Mouse (Mus musculus) adrenal gland, adult (tissue): ENCODE data around the gene Fhdc1.

Source experiments
- DNase-seq, 2 experiments: peaks; one replicate each; pipeline ENCODE4 v3.0.0; 2022 to 2023; ENCODE audit warnings: low spot score in 1 of 2; ENCODE audit not compliant: inconsistent age in 2 of 2

Fhdc1 gene

GRCm38 (mm10) chr3:84474981-84475775, 5.1 kb downstream of the Fhdc1 start:
- DNase-seq: no peak

GRCm38 (mm10) chr3:84474398-84474797, 5.8 kb downstream of the Fhdc1 start:
- no peak for DNase-seq

- no peak for DNase-seq
Measured at GRCm38 (mm10) chr3:84472955-84473354, 7.3 kb downstream of the Fhdc1 start.

- no peak for DNase-seq
Measured at GRCm38 (mm10) chr3:84472527-84472926, 7.7 kb downstream of the Fhdc1 start.

- DNase-seq: no peak
Measured at GRCm38 (mm10) chr3:84471146-84471545, 9.1 kb downstream of the Fhdc1 start.

GRCm38 (mm10) chr3:84468111-84468453, 12.1 kb downstream of the Fhdc1 start:
- DNase-seq: no peak

- DNase-seq: peak; percentile 37 to 60
Measured at GRCm38 (mm10) chr3:84467419-84468110, 12.7 kb downstream of the Fhdc1 start.

- no peak for DNase-seq
Measured at GRCm38 (mm10) chr3:84465822-84466500, 14.3 kb downstream of the Fhdc1 start.

- DNase-seq: no peak
Measured at GRCm38 (mm10) chr3:84461687-84462086, 18.5 kb downstream of the Fhdc1 start.

GRCm38 (mm10) chr3:84460952-84461351, 19.3 kb downstream of the Fhdc1 start:
- DNase-seq: peak; percentile 71 to 92

GRCm38 (mm10) chr3:84460499-84460898, 19.7 kb downstream of the Fhdc1 start:
- DNase-seq: peak in 1 of 2 experiments; percentile 46

GRCm38 (mm10) chr3:84455733-84456417, 24.4 kb downstream of the Fhdc1 start:
- peak; percentile 74 to 95 for DNase-seq

GRCm38 (mm10) chr3:84450651-84451050, 29.6 kb downstream of the Fhdc1 start:
- DNase-seq: peak in 1 of 2 experiments; percentile 47

GRCm38 (mm10) chr3:84449015-84449414, 31.2 kb downstream of the Fhdc1 start:
- DNase-seq: no peak

GRCm38 (mm10) chr3:84447803-84448202, 32.4 kb downstream of the Fhdc1 start:
- DNase-seq: no peak

- no peak for DNase-seq
Measured at GRCm38 (mm10) chr3:84445838-84446237, 34.4 kb downstream of the Fhdc1 start.

GRCm38 (mm10) chr3:84442890-84443289, 37.3 kb downstream of the Fhdc1 start:
- DNase-seq: no peak

GRCm38 (mm10) chr3:84439431-84440210, 40.6 kb downstream of the Fhdc1 start:
- DNase-seq: peak in 1 of 2 experiments; percentile 22

- DNase-seq: peak in 1 of 2 experiments; percentile 28
Measured at GRCm38 (mm10) chr3:84438840-84439239, 41.4 kb downstream of the Fhdc1 start.

GRCm38 (mm10) chr3:84438118-84438517, 42.1 kb downstream of the Fhdc1 start:
- DNase-seq: peak; percentile 49 to 81
